Mouse (Mus musculus) stomach, embryonic 16.5 days (tissue): ENCODE measurements at regions not wholly inside any gene's neighbourhood (a gene's known extent, or its start where the extent isn't known, plus 50 kb on each side); places are given as distances from the start of the nearest gene placed in this dataset.

Source experiments
- ATAC-seq: fragments of 200-750 bp; cut with Nextera tagmentation; 2 replicates; pipeline ENCODE4 v1.8.0; 2017; ENCODE audit warnings: moderate number of reproducible peaks, moderate TSS enrichment; ENCODE audit not compliant: insufficient read depth, low FRiP score
- H3K27ac ChIP-seq: fragments of 300-500 bp; sonication (generic); 2 replicates; pipeline ENCODE4 v1.5.1; 2014; ENCODE audit warnings: low read length
- H3K27me3 ChIP-seq: fragments of 300-500 bp; sonication (generic); 2 replicates; pipeline ENCODE4 v1.6.1; 2014; ENCODE audit warnings: low read length, control low read depth, mixed read lengths; ENCODE audit not compliant: control insufficient read depth, insufficient read depth
- H3K36me3 ChIP-seq: fragments of 300-500 bp; sonication (generic); 2 replicates; pipeline ENCODE4 v1.6.1; 2014; ENCODE audit warnings: low read length; ENCODE audit not compliant: control insufficient read depth, insufficient read depth
- H3K4me1 ChIP-seq: fragments of 300-500 bp; sonication (generic); 2 replicates; pipeline ENCODE4 v1.6.1; 2014; ENCODE audit warnings: low read length, control low read depth, mixed read lengths; ENCODE audit not compliant: control insufficient read depth, insufficient read depth
- H3K4me2 ChIP-seq: fragments of 300-500 bp; sonication (generic); 2 replicates; pipeline ENCODE4 v1.6.1; 2014; ENCODE audit warnings: low read depth, low read length, mixed read lengths
- H3K4me3 ChIP-seq: fragments of 300-500 bp; sonication (generic); replicated peaks from 2 replicates; pipeline ENCODE4 v1.5.1; 2014; ENCODE audit warnings: mild to moderate bottlenecking, low read length
- H3K9ac ChIP-seq: fragments of 300-500 bp; sonication (generic); 2 replicates; pipeline ENCODE4 v1.6.1; 2014; ENCODE audit warnings: low read length
- H3K9me3 ChIP-seq: fragments of 300-500 bp; sonication (generic); replicated peaks from 2 replicates; pipeline ENCODE4 v1.6.1; 2016; ENCODE audit warnings: low read length, control low read depth; ENCODE audit not compliant: control insufficient read depth
- WGBS: fragments of 180-500 bp; shearing (Covaris S2); extraction: QIAGEN DNeasy Blood & Tissue Kit; methylation state at CpG from one replicate; pipeline ENCODE4 v1.1.7; 2014; 5-methylcytosine and 5-hydroxymethylcytosine counted together

GRCm38 (mm10) chr1:119119863-119120569 lies 66.6 kb upstream of the Gli2 start:
- ATAC-seq: no peak

GRCm38 (mm10) chr1:119115106-119115674 lies 61.8 kb upstream of the Gli2 start:
- H3K9me3 ChIP-seq: no peaks in the 10 kb centered on the region
- no peak for ATAC-seq
- WGBS: 76% methylated on average over 7 of the region's 7 CpGs

More at GRCm38 (mm10) chr1:119119863-119120569, 66.6 kb upstream of the Gli2 start:
- Histone ChIP-seq H3K9me3 (no peaks in the 10 kb centered on the region), H3K4me1 (no peaks in the 10 kb centered on the region), H3K9ac (no peak overlapping the region), H3K27me3 (no peaks in the 10 kb centered on the region), H3K36me3 (no peaks in the 10 kb centered on the region), H3K27ac (no peak overlapping the region), H3K4me2 (no peak overlapping the region), H3K4me3 (no peak overlapping the region)
- whole genome bisulfite sequencing: 42% methylated on average over 8 of the region's 8 CpGs

GRCm38 (mm10) chr1:119108578-119108977 lies 55.2 kb upstream of the Gli2 start:
- H3K36me3 ChIP-seq: no peaks in the 10 kb centered on the region
- no peaks in the 10 kb centered on the region for H3K9me3 ChIP-seq
- no peak overlapping the region for H3K4me3 ChIP-seq
- ATAC-seq: no peak
- H3K4me2 ChIP-seq: no peak overlapping the region
- 70% methylated on average over 9 of the region's 9 CpGs for WGBS
- H3K27me3 ChIP-seq: no peaks in the 10 kb centered on the region
- no peak overlapping the region for H3K9ac ChIP-seq
- H3K4me1 ChIP-seq: no peaks in the 10 kb centered on the region
- no peak overlapping the region for H3K27ac ChIP-seq

More at GRCm38 (mm10) chr1:119115106-119115674, 61.8 kb upstream of the Gli2 start:
- Histone ChIP-seq H3K4me2 (no peak overlapping the region), H3K9ac (no peak overlapping the region), H3K4me3 (no peak overlapping the region), H3K4me1 (no peaks in the 10 kb centered on the region), H3K27ac (no peak overlapping the region), H3K36me3 (no peaks in the 10 kb centered on the region), H3K27me3 (no peaks in the 10 kb centered on the region)

- Histone ChIP-seq H3K27me3 (no peaks in the 10 kb centered on the region), H3K9ac (no peak overlapping the region), H3K4me3 (no peak overlapping the region), H3K9me3 (no peaks in the 10 kb centered on the region), H3K4me1 (no peaks in the 10 kb centered on the region), H3K27ac (no peak overlapping the region), H3K4me2 (no peak overlapping the region), H3K36me3 (no peaks in the 10 kb centered on the region)
- ATAC-seq: no peak
- 51% methylated on average over 18 of the region's 18 CpGs for WGBS
Measured at GRCm38 (mm10) chr1:119106246-119106975, 53.0 kb upstream of the Gli2 start.
